Mouse (Mus musculus): Measurements from ENCODE around the gene Il17rc.

GRCm38 (mm10) chr6:113444207-113444965 lies 26.8 kb upstream of the Il17rc start:
- no peak for TF ChIP-seq CTCF (IDR thresholded peaks at IDR 0.05; ENCODE audit: low read depth, low read length)
- no peak for TF ChIP-seq POLR2A (IDR thresholded peaks at IDR 0.05; ENCODE audit: borderline replicate concordance, low read depth, low read length)

Measured in bone marrow macrophage, adult 2 months (primary cell).